Mouse (Mus musculus) central nervous system, embryonic 11.5 days (tissue): ENCODE results near the gene Ssh3. TPM values are rescaled to one million over a fixed set of nuclear protein-coding genes. Genes with fewer than 3 reads are reported as not detected.

Source experiments
- polyA plus RNA-seq: library from polyadenylated mRNA; depleted of rRNA; stranded (reverse); fragments of >200 nt; gene quantifications from 2 replicates; pipeline ENCODE4 v1.2.3, GENCODE M21; 2012; rRNA removed

The Ssh3 gene
- 14.4 and 16.9 TPM in 2 replicates for polyA plus RNA-seq

GRCm38 (mm10) chr19:4268566-4269361 lies at the start of gene Ssh3:
Ssh3 (minus strand) TSS chr19:4269180.

GRCm38 (mm10) chr19:4306190-4306577 lies 37.2 kb upstream of the Ssh3 start, which contains the start of gene Grk2:
Grk2 (minus strand) TSS chr19:4306222.

GRCm38 (mm10) chr19:4282898-4283553 lies 14.0 kb upstream of the Ssh3 start, which contains the start of gene Ankrd13d:
Ankrd13d (minus strand) TSS chr19:4283137.

GRCm38 (mm10) chr19:4231253-4232185 lies 37.5 kb downstream of the Ssh3 start, which contains the start of gene Pold4:
Pold4 (plus strand) TSS chr19:4231899.

GRCm38 (mm10) chr19:4214071-4214770 lies 54.8 kb downstream of the Ssh3 start, which contains the start of the genes Clcf1 and AC109138.7:
Clcf1 (plus strand) TSS chr19:4214238.
AC109138.7 (plus strand) TSS chr19:4214357.

Other genes with a start within 250 kb of the Ssh3 start
- 218 and 263 TPM in 2 replicates for gene Gstp1, start 231.2 kb downstream of the Ssh3 start, polyA plus RNA-seq
- 0.24 and 9.3 TPM in 2 replicates for gene Gstp2, start 223.2 kb downstream of the Ssh3 start, polyA plus RNA-seq
- 0.98 and 2.2 TPM in 2 replicates for gene Gstp3, start 209.6 kb downstream of the Ssh3 start, polyA plus RNA-seq
- gene Cabp2, start 187.6 kb downstream of the Ssh3 start, polyA plus RNA-seq, result 0.07 TPM in 1 of 2 replicates, not detected in the other
- 33.8 and 35.4 TPM in 2 replicates for gene Cdk2ap2, start 172.0 kb downstream of the Ssh3 start, polyA plus RNA-seq
- 23.9 and 25.8 TPM in 2 replicates for gene Pitpnm1, start 169.2 kb downstream of the Ssh3 start, polyA plus RNA-seq
- 53.3 and 100 TPM in 2 replicates for gene Aip, start 143.3 kb downstream of the Ssh3 start, polyA plus RNA-seq
- 0.02 and 0.06 TPM in 2 replicates for gene Gpr152, start 129.4 kb downstream of the Ssh3 start, polyA plus RNA-seq
- 0.05 and 0.11 TPM in 2 replicates for gene Cabp4, start 125.1 kb downstream of the Ssh3 start, polyA plus RNA-seq
- 168 and 188 TPM in 2 replicates for gene Coro1b, start 120.6 kb downstream of the Ssh3 start, polyA plus RNA-seq
- 2.7 and 3.3 TPM in 2 replicates for gene Ptprcap, start 115.6 kb downstream of the Ssh3 start, polyA plus RNA-seq
- gene Rps6kb2, start 105.8 kb downstream of the Ssh3 start, polyA plus RNA-seq, result 51.0 and 60.7 TPM in 2 replicates
- 3.5 and 4.1 TPM in 2 replicates for gene Carns1, start 93.7 kb downstream of the Ssh3 start, polyA plus RNA-seq
- 1.8 and 2.9 TPM in 2 replicates for gene Tbc1d10c, start 77.9 kb downstream of the Ssh3 start, polyA plus RNA-seq
- gene Ppp1ca, start 77.1 kb downstream of the Ssh3 start, polyA plus RNA-seq, result 375 and 508 TPM in 2 replicates
- 37.9 and 54.0 TPM in 2 replicates for gene Rad9a, start 67.5 kb downstream of the Ssh3 start, polyA plus RNA-seq
- 2.9 and 11.1 TPM in 2 replicates for gene Clcf1, start 54.9 kb downstream of the Ssh3 start, polyA plus RNA-seq
- gene AC109138.7, start 54.8 kb downstream of the Ssh3 start, polyA plus RNA-seq, result not detected in 2 replicates
- gene Pold4, start 37.3 kb downstream of the Ssh3 start, polyA plus RNA-seq, result 11.8 and 19.7 TPM in 2 replicates
- gene Ankrd13d, start 14.0 kb upstream of the Ssh3 start, polyA plus RNA-seq, result 16.2 and 18.8 TPM in 2 replicates
- 71.3 and 119 TPM in 2 replicates for gene Grk2, start 37.0 kb upstream of the Ssh3 start, polyA plus RNA-seq
- 56.7 and 88.6 TPM in 2 replicates for gene Kdm2a, start 129.1 kb upstream of the Ssh3 start, polyA plus RNA-seq
- 10.2 and 16.9 TPM in 2 replicates for gene Rhod, start 170.3 kb upstream of the Ssh3 start, polyA plus RNA-seq
- 0.84 and 0.85 TPM in 2 replicates for gene Syt12, start 208.3 kb upstream of the Ssh3 start, polyA plus RNA-seq
- gene 2010003K11Rik, start 229.4 kb upstream of the Ssh3 start, polyA plus RNA-seq, result not detected in 2 replicates
- gene Pcx, start 241.3 kb upstream of the Ssh3 start, polyA plus RNA-seq, result 7.6 and 12.2 TPM in 2 replicates